Mouse (Mus musculus) neural tube, embryonic 15.5 days (tissue): ENCODE measurements around the gene Tkt. TPM values are rescaled to one million over a fixed set of nuclear protein-coding genes. Genes with fewer than 3 reads are reported as not detected.

ENCODE experiments used
- ATAC-seq: fragments of 200-750 bp; cut with Nextera tagmentation; 2 replicates; pipeline ENCODE4 v1.8.0; 2017; ENCODE audit warnings: mild to moderate bottlenecking, moderate TSS enrichment, moderate library complexity; ENCODE audit not compliant: low FRiP score
- H3K27ac ChIP-seq: fragments of 300-500 bp; sonication (generic); replicated peaks from 2 replicates; pipeline ENCODE4 v1.5.1; 2015; ENCODE audit warnings: mild to moderate bottlenecking, inconsistent platforms
- H3K27me3 ChIP-seq: fragments of 300-500 bp; sonication (generic); replicated peaks from 2 replicates; pipeline ENCODE4 v1.6.1; 2015; ENCODE audit warnings: inconsistent platforms
- H3K36me3 ChIP-seq: fragments of 300-500 bp; sonication (generic); 2 replicates; pipeline ENCODE4 v1.6.1; 2015; ENCODE audit warnings: inconsistent platforms
- H3K4me1 ChIP-seq: fragments of 300-500 bp; sonication (generic); 2 replicates; pipeline ENCODE4 v1.6.1; 2015; ENCODE audit warnings: inconsistent platforms
- H3K4me2 ChIP-seq: fragments of 300-500 bp; sonication (generic); 2 replicates; pipeline ENCODE4 v1.6.1; 2015; ENCODE audit warnings: inconsistent platforms, mild to moderate bottlenecking, moderate library complexity
- H3K4me3 ChIP-seq: fragments of 300-500 bp; sonication (generic); replicated peaks from 2 replicates; pipeline ENCODE4 v1.5.1; 2015; ENCODE audit warnings: mild to moderate bottlenecking, inconsistent platforms
- H3K9ac ChIP-seq: fragments of 300-500 bp; sonication (generic); replicated peaks from 2 replicates; pipeline ENCODE4 v1.6.1; 2015; ENCODE audit warnings: mild to moderate bottlenecking, inconsistent platforms
- H3K9me3 ChIP-seq: fragments of 300-500 bp; sonication (generic); replicated peaks from 2 replicates; pipeline ENCODE4 v1.6.1; 2016; ENCODE audit warnings: inconsistent platforms
- WGBS: fragments of 180-500 bp; shearing (Covaris S2); methylation state at CpG from one replicate; pipeline ENCODE4 v1.1.7; 2015; ENCODE audit warnings: mixed read lengths; 5-methylcytosine and 5-hydroxymethylcytosine counted together
- polyA plus RNA-seq: library from polyadenylated mRNA; unstranded; fragments of >200 nt; fragmentation: Nextera tagmentation; extraction: Ambion mirVana; gene quantifications from 2 replicates; pipeline ENCODE4 v1.2.1, GENCODE M21; 2015

Tkt gene
- polyA plus RNA-seq, 1 experiment from 2014 or later = 270 TPM

DNA sequence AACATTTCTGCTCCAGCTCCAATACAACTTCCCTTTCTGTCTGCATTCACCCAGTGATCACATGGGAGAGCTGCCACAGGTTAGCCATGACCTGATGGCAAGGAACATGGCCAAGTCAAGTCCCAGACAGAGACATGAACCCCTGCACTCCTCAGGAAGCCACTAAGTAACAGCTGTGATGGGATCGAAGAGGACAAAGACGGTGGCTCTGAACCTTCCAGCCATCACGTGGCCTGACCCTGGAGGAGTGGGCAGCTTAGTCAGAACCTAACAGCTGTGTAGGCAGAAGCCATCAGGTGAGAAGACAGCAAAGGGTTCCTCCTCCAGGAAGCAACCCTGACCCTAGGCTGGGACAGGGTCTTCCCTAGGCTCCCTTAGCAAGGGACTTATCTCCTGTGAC is 61.3 kb downstream of the Tkt start:
- H3K27me3 ChIP-seq = no peaks in the 10 kb centered on the region
- H3K4me1 ChIP-seq = no peaks in the 10 kb centered on the region
- ATAC-seq = no peak
- H3K4me2 ChIP-seq = no peak overlapping the region
- H3K9me3 ChIP-seq = no peaks in the 10 kb centered on the region
- no peak overlapping the region for H3K27ac ChIP-seq
- 94% methylated on average over 3 of the region's 3 CpGs for WGBS
- H3K4me3 ChIP-seq = no peak overlapping the region
- no peak overlapping the region for H3K9ac ChIP-seq
- no peaks in the 10 kb centered on the region for H3K36me3 ChIP-seq

DNA sequence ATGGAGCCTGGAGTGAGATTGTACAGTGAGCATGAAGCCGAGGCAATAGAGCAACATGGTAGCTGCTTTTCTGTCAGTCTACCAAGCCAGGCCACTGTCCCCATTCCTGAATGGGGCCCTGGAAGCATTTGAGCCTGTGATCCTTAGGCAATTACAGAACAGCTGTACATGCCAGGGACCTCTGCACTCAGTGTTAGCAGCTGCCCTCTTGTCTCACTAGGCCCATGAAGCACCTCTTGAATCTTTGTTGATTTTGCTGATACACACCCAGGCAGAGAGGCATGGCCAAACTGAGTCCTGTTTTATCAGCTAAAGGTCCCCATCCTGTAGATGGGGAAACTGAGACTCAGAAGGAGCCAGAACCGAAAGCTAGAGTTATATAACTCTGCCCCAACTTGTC is 62.1 kb downstream of the Tkt start:
- ATAC-seq = no peak
- H3K36me3 ChIP-seq = no peaks in the 10 kb centered on the region
- no peaks in the 10 kb centered on the region for H3K9me3 ChIP-seq
- no peaks in the 10 kb centered on the region for H3K27me3 ChIP-seq
- H3K4me2 ChIP-seq = no peak overlapping the region
- no peak overlapping the region for H3K27ac ChIP-seq
- no peak overlapping the region for H3K9ac ChIP-seq
- 87% methylated on average over 2 of the region's 2 CpGs for WGBS
- no peak overlapping the region for H3K4me3 ChIP-seq
- no peaks in the 10 kb centered on the region for H3K4me1 ChIP-seq

DNA sequence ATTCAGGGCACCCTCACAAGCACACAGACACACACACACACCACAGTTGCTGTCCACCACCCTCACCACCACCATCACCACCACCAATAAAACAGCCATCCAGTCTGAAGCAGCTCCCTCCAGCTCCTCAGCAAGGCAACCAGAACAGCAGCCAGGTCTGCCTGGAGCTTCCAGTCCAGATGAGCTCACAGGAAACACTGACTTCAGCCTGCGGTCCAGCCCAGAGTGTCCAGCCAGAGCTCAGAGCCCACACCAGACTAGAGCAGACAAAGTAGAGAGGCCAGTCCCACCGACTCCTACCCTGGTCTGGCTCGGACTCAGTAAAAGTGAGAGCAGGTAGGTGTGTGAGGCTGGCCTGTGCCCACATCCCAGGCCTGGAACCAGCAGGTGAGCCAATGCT is 62.8 kb downstream of the Tkt start:
- no peak for ATAC-seq
- H3K4me3 ChIP-seq = no peak overlapping the region
- H3K27ac ChIP-seq = no peak overlapping the region
- no peaks in the 10 kb centered on the region for H3K4me1 ChIP-seq
- H3K9ac ChIP-seq = no peak overlapping the region
- no peaks in the 10 kb centered on the region for H3K27me3 ChIP-seq
- H3K36me3 ChIP-seq = no peaks in the 10 kb centered on the region
- WGBS = 94% methylated on average over 3 of the region's 3 CpGs
- H3K4me2 ChIP-seq = no peak overlapping the region
- no peaks in the 10 kb centered on the region for H3K9me3 ChIP-seq

DNA sequence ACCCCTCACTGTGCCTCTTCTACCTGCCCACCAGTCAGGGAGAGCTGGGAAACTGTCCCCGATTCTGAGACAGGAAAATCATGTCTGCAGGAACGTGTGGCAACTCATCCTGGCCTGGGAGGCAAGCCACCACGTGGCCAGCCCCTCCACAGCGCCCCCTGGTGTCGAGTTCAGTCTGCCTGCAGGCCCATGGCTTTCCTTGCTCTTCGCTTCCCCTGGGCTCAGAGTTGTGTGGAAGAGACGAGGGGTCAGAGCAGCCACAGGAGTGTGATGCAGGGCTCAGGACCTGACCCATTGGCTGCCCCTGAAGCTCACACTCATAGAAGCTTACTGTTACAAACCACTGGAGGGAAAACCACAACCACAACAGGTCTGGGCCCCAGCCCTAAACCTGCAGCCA is 64.4 kb downstream of the Tkt start:
- Histone ChIP-seq H3K9ac (no peak overlapping the region), H3K4me1 (no peaks in the 10 kb centered on the region), H3K27ac (no peak overlapping the region), H3K36me3 (no peaks in the 10 kb centered on the region), H3K9me3 (no peaks in the 10 kb centered on the region), H3K4me3 (no peak overlapping the region), H3K27me3 (no peaks in the 10 kb centered on the region), H3K4me2 (no peak overlapping the region)
- 15% methylated on average over 7 of the region's 7 CpGs for WGBS
- no peak for ATAC-seq

DNA sequence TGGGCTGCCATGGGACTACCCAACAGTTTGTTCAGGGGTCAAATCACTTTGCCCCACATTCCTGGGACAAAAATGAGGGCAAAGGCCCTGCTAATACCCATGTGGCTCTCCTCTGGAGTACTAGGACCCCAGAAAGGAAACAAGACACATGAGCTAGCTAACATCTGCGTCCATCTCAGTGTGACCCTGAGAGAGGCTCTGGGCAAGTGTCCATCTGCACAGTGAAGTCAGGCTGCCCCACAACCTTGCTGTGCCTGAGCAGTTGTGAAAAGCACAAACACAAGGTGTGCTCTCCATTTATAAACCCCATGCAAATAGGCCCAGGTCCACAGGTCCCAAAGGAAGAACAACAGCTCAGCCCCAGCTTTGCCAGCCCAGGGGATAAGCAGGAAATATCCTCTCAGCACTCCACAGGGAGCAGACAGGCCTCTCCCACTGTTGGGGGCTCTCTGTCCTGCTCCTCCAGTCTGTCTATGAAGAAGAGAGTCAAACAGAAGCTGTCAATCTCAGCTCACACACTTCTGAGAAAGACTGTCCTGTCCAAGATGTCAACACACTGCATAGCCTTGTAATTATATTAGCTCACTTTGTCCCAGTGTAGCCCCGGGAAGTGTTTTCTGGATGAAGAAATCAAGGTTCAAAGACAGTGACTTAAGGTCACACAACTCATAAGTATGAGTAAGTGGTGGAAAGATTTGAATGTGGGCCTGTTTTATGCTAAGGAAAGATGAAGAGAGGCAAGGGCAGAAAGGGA is 65.0 kb downstream of the Tkt start:
- 89% methylated on average over 2 of the region's 2 CpGs for WGBS
- ATAC-seq = no peak
- no peaks in the 10 kb centered on the region for H3K36me3 ChIP-seq
- no peak overlapping the region for H3K9ac ChIP-seq
- H3K27me3 ChIP-seq = no peaks in the 10 kb centered on the region
- no peak overlapping the region for H3K4me3 ChIP-seq
- no peaks in the 10 kb centered on the region for H3K9me3 ChIP-seq
- H3K4me2 ChIP-seq = no peak overlapping the region
- no peak overlapping the region for H3K27ac ChIP-seq
- H3K4me1 ChIP-seq = no peaks in the 10 kb centered on the region

DNA sequence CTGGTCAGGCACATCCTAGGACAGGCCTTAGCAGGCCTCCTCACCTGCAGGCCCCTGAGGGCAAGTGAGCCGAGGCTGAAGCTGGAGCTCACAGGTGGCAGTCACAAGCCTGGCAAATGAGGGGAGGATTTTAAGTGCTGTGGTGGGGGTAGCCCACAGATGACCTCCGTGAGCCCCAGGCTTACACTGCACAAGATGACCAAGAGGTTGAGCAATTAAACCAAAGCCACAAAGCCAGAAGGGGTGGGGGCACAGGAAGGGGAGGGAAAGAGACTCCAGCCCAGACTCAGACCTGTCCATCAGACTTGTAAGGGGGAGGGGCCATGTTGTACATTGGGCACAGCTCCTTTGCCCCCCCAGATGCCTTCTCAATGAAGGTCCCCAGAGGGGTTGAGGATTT is 68.6 kb downstream of the Tkt start:
- ATAC-seq = no peak
- Histone ChIP-seq H3K36me3 (no peaks in the 10 kb centered on the region), H3K4me2 (no peak overlapping the region), H3K4me1 (no peaks in the 10 kb centered on the region), H3K27me3 (no peaks in the 10 kb centered on the region), H3K9me3 (no peaks in the 10 kb centered on the region), H3K9ac (no peak overlapping the region), H3K4me3 (no peak overlapping the region), H3K27ac (no peak overlapping the region)
- 71% methylated on average over 2 of the region's 2 CpGs for WGBS

DNA sequence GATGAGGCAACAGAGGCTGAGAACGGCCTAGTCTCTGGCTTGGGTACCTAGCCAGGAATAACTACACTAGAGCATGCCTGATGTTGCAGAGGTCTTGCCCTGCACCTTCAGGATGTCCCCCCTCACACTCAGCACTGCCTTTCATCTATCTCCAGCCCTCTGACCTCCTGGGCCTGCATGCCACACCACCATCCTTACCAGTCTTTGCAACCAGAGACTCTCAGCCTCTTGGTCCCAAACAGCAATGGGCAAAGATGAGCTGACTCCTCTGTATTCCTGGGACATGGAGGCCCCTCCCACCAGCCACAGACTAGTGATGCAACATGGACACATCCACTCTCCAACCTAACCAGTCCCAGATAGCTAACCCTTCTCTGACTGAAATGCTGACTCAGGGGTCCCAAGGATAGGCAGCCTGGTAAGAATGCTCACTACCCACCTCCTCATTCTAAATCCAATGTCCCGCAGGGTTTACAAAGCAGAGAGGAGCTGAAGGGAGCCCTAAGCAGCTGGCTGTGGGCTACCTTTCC is 70.7 kb downstream of the Tkt start:
- Histone ChIP-seq H3K36me3 (no peaks in the 10 kb centered on the region), H3K9me3 (no peaks in the 10 kb centered on the region), H3K4me2 (no peak overlapping the region), H3K4me1 (no peaks in the 10 kb centered on the region), H3K4me3 (no peak overlapping the region), H3K27ac (no peak overlapping the region), H3K9ac (no peak overlapping the region), H3K27me3 (no peaks in the 10 kb centered on the region)
- ATAC-seq = no peak
- 83% methylated on average over 2 of the region's 2 CpGs for whole genome bisulfite sequencing

DNA sequence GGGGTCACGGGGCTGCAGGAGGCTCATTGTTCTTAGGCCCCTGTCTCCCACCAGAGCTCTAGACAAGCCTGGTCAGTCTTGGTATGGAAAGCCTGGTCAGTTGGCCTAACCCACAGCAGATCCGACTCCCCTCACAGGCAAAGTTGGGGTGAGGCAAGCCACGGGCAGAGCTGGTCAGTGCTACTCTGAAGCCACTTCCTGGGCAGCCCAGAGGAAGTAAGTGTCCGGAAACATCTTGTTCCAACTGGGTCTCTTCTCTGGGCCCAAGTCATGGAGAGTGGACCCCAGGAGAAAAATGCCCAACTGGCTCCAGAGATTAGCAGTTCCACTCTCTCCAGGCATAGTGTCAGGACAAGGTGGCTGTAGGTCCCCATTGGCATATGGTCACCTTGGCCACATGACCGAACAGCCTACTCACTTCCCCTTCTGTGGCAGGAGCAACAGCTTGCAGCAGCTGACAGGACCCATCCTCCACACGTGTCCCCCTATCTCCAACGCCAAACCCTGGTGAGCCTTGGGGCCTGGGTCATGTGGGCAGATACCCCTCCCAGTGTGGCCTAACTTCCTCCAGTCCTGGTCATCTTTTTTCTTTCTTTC is 71.9 kb downstream of the Tkt start:
- peaks cover 4% of the 10 kb centered on the region for H3K4me1 ChIP-seq
- WGBS = 84% methylated on average over 7 of the region's 7 CpGs
- H3K36me3 ChIP-seq = no peaks in the 10 kb centered on the region
- H3K9ac ChIP-seq = no peak overlapping the region
- H3K27me3 ChIP-seq = 0 out of 2 replicates have a peak, but pooled peaks cover 3% of the 10 kb centered on the region
- no peak overlapping the region for H3K4me3 ChIP-seq
- no peak overlapping the region for H3K27ac ChIP-seq
- no peak for ATAC-seq
- H3K4me2 ChIP-seq = no peak overlapping the region
- H3K9me3 ChIP-seq = no peaks in the 10 kb centered on the region

DNA sequence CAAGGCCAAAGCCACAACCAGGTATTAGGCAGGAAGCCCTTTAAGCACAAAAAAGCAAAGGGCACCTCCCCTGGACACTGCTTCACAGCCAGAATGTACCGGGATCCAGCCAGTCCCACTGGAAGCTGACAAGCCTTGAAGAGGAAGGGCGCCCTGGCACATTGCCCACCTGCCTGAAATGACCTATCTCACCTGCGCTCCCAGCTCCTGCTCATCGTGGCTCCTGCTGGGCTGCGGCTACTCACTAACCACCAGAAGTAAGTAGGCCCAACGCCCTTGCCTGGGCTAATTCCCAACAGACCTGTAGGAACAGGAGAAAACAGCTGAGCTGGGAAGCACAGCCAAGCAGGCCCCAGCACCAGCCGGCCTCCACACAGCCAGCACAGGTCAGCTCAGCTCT is 74.0 kb downstream of the Tkt start:
- H3K9ac ChIP-seq = no peak overlapping the region
- ATAC-seq = no peak
- H3K9me3 ChIP-seq = no peaks in the 10 kb centered on the region
- peaks cover 22% of the 10 kb centered on the region for H3K4me1 ChIP-seq
- no peaks in the 10 kb centered on the region for H3K36me3 ChIP-seq
- 0 out of 2 replicates have a peak, but pooled peaks cover 6% of the 10 kb centered on the region for H3K27me3 ChIP-seq
- no peak overlapping the region for H3K27ac ChIP-seq
- H3K4me2 ChIP-seq = no peak overlapping the region
- WGBS = 86% methylated on average over 7 of the region's 7 CpGs
- no peak overlapping the region for H3K4me3 ChIP-seq

DNA sequence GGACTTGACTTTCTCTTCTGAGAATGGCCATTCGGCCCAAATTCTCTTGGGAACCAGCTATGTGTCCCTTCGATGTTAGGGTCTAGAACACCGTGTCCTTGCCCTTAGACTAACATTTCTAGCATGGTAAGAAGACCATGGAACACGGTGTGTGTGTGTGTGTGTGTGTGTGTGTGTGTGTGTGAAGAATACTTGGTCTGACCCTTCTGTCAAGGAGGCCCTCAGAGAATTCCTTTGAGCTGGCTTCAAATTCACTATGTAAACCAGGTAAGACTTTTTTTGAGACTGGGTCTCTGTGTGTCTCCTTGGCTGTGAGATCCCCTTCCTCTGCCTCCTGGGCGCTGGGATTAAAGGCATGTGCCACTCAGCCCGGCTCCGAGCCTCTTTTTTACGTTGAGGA is 74.4 kb downstream of the Tkt start:
- H3K36me3 ChIP-seq = no peaks in the 10 kb centered on the region
- no peak overlapping the region for H3K9ac ChIP-seq
- 95% methylated on average over 8 of the region's 8 CpGs for WGBS
- H3K27ac ChIP-seq = no peak overlapping the region
- peaks cover 22% of the 10 kb centered on the region for H3K4me1 ChIP-seq
- no peak overlapping the region for H3K4me3 ChIP-seq
- H3K9me3 ChIP-seq = no peaks in the 10 kb centered on the region
- H3K27me3 ChIP-seq = 0 out of 2 replicates have a peak, but pooled peaks cover 6% of the 10 kb centered on the region
- ATAC-seq = no peak
- no peak overlapping the region for H3K4me2 ChIP-seq
